Mouse (Mus musculus) splenic B cell, adult 2 months (primary cell): Measurements from ENCODE around the gene Entpd1.

Experiments
- DNase-seq: peaks from one replicate; pipeline ENCODE4 v3.0.0-alpha.2; 2011; ENCODE audit warnings: low read depth, low spot score
- H3K27me3 ChIP-seq: 2 replicates; pipeline ENCODE4 v1.6.1; 2012; ENCODE audit warnings: mild to moderate bottlenecking, low read length, moderate library complexity, mixed read lengths; ENCODE audit not compliant: control insufficient read depth, poor library complexity, insufficient read depth, severe bottlenecking
- H3K36me3 ChIP-seq: 2 replicates; pipeline ENCODE4 v1.6.1; 2012; ENCODE audit warnings: mild to moderate bottlenecking, low read length, moderate library complexity, mixed read lengths; ENCODE audit not compliant: control insufficient read depth, poor library complexity, insufficient read depth, severe bottlenecking

Entpd1 gene

GRCm38 (mm10) chr19:40611830-40612506 lies at the start of gene Entpd1, which contains the start of gene Tctn3:
Entpd1 (plus strand) TSS chr19:40612366.
Tctn3 (minus strand) TSS chr19:40612233.
- H3K27me3 ChIP-seq = no peaks in the 10 kb centered on the region
- peak; percentile 97 for DNase-seq
- no peaks in the 10 kb centered on the region for H3K36me3 ChIP-seq

GRCm38 (mm10) chr19:40563880-40564645 lies 48.1 kb upstream of the Entpd1 start:
- Histone ChIP-seq H3K27me3 (no peaks in the 10 kb centered on the region), H3K36me3 (peaks cover 2% of the 10 kb centered on the region; the same call in 1 of the 2 replicates)
- no peak for DNase-seq

- H3K27me3 ChIP-seq = no peaks in the 10 kb centered on the region
- peaks cover 3% of the 10 kb centered on the region; the same call in 1 of the 2 replicates for H3K36me3 ChIP-seq
- no peak for DNase-seq
Measured at GRCm38 (mm10) chr19:40567616-40568015, 44.5 kb upstream of the Entpd1 start.

- Histone ChIP-seq H3K36me3 (peaks cover 5% of the 10 kb centered on the region), H3K27me3 (no peaks in the 10 kb centered on the region)
- no peak for DNase-seq
Measured at GRCm38 (mm10) chr19:40570726-40571125, 41.4 kb upstream of the Entpd1 start.

- DNase-seq = no peak
- Histone ChIP-seq H3K27me3 (no peaks in the 10 kb centered on the region), H3K36me3 (peaks cover 4% of the 10 kb centered on the region)
Measured at GRCm38 (mm10) chr19:40575438-40575837, 36.7 kb upstream of the Entpd1 start.

GRCm38 (mm10) chr19:40580902-40581301 lies 31.3 kb upstream of the Entpd1 start:
- Histone ChIP-seq H3K27me3 (no peaks in the 10 kb centered on the region), H3K36me3 (no peaks in the 10 kb centered on the region)
- no peak for DNase-seq

GRCm38 (mm10) chr19:40581662-40582061 lies 30.5 kb upstream of the Entpd1 start:
- Histone ChIP-seq H3K36me3 (no peaks in the 10 kb centered on the region), H3K27me3 (no peaks in the 10 kb centered on the region)
- no peak for DNase-seq

GRCm38 (mm10) chr19:40586908-40587307 lies 25.3 kb upstream of the Entpd1 start:
- no peak for DNase-seq
- no peaks in the 10 kb centered on the region for H3K27me3 ChIP-seq
- H3K36me3 ChIP-seq = no peaks in the 10 kb centered on the region

- Histone ChIP-seq H3K27me3 (no peaks in the 10 kb centered on the region), H3K36me3 (no peaks in the 10 kb centered on the region)
- no peak for DNase-seq
Measured at GRCm38 (mm10) chr19:40587491-40588292, 24.5 kb upstream of the Entpd1 start.

GRCm38 (mm10) chr19:40588293-40588654 lies 23.9 kb upstream of the Entpd1 start, which contains the start of gene Aldh18a1:
Aldh18a1 (minus strand) TSS chr19:40588463.
- H3K36me3 ChIP-seq = no peaks in the 10 kb centered on the region
- peak; percentile 96 for DNase-seq
- no peaks in the 10 kb centered on the region for H3K27me3 ChIP-seq

GRCm38 (mm10) chr19:40588847-40589529 lies 23.2 kb upstream of the Entpd1 start:
- no peaks in the 10 kb centered on the region for H3K27me3 ChIP-seq
- H3K36me3 ChIP-seq = no peaks in the 10 kb centered on the region
- DNase-seq = peak; percentile 94

- Histone ChIP-seq H3K36me3 (no peaks in the 10 kb centered on the region), H3K27me3 (no peaks in the 10 kb centered on the region)
- no peak for DNase-seq
Measured at GRCm38 (mm10) chr19:40589530-40589880, 22.7 kb upstream of the Entpd1 start.

- Histone ChIP-seq H3K27me3 (no peaks in the 10 kb centered on the region), H3K36me3 (no peaks in the 10 kb centered on the region)
- no peak for DNase-seq
Measured at GRCm38 (mm10) chr19:40595231-40595630, 16.9 kb upstream of the Entpd1 start.

GRCm38 (mm10) chr19:40595831-40596230 lies 16.3 kb upstream of the Entpd1 start:
- no peak for DNase-seq
- H3K27me3 ChIP-seq = no peaks in the 10 kb centered on the region
- no peaks in the 10 kb centered on the region for H3K36me3 ChIP-seq
